Mouse (Mus musculus) limb, embryonic 13.5 days (tissue): ENCODE measurements at regions not wholly inside any gene's neighbourhood (a gene's known extent, or its start where the extent isn't known, plus 50 kb on each side); places are given as distances from the start of the nearest gene placed in this dataset.

Experiments used
- ATAC-seq: fragments of 200-750 bp; cut with Nextera tagmentation; 2 replicates; pipeline ENCODE4 v1.8.0; 2017; ENCODE audit warnings: low read depth, moderate number of reproducible peaks, moderate TSS enrichment; ENCODE audit not compliant: low FRiP score
- H3K27ac ChIP-seq: fragments of 300-500 bp; sonication (generic); 2 replicates; pipeline ENCODE4 v1.5.1; 2015; ENCODE audit warnings: inconsistent platforms, mild to moderate bottlenecking, moderate library complexity
- H3K27me3 ChIP-seq: fragments of 300-500 bp; sonication (generic); 2 replicates; pipeline ENCODE4 v1.6.1; 2015; ENCODE audit warnings: mild to moderate bottlenecking, inconsistent platforms
- H3K36me3 ChIP-seq: fragments of 300-500 bp; sonication (generic); 2 replicates; pipeline ENCODE4 v1.6.1; 2015; ENCODE audit warnings: inconsistent platforms, mild to moderate bottlenecking, moderate library complexity
- H3K4me1 ChIP-seq: fragments of 300-500 bp; sonication (generic); 2 replicates; pipeline ENCODE4 v1.6.1; 2015; ENCODE audit warnings: inconsistent platforms
- H3K4me2 ChIP-seq: fragments of 300-500 bp; sonication (generic); replicated peaks from 2 replicates; pipeline ENCODE4 v1.6.1; 2015; ENCODE audit warnings: inconsistent platforms, mild to moderate bottlenecking, moderate library complexity
- H3K4me3 ChIP-seq: fragments of 300-500 bp; sonication (generic); 2 replicates; pipeline ENCODE4 v1.5.1; 2015; ENCODE audit warnings: moderate library complexity, mild to moderate bottlenecking, inconsistent platforms
- H3K9ac ChIP-seq: fragments of 300-500 bp; sonication (generic); 2 replicates; pipeline ENCODE4 v1.6.1; 2015; ENCODE audit warnings: mild to moderate bottlenecking, inconsistent platforms
- H3K9me3 ChIP-seq: fragments of 300-500 bp; sonication (generic); 2 replicates; pipeline ENCODE4 v1.6.1; 2016; ENCODE audit warnings: inconsistent platforms
- WGBS: fragments of 180-500 bp; shearing (Covaris S2); methylation state at CpG from one replicate; pipeline ENCODE4 v1.1.7; 2015; 5-methylcytosine and 5-hydroxymethylcytosine counted together

- no peak overlapping the region for H3K9ac ChIP-seq
- no peak overlapping the region for H3K4me3 ChIP-seq
- no peak for ATAC-seq
- no peaks in the 10 kb centered on the region for H3K27me3 ChIP-seq
- no peak overlapping the region for H3K4me2 ChIP-seq
- no peaks in the 10 kb centered on the region for H3K9me3 ChIP-seq
- 90% methylated on average over 3 of the region's 3 CpGs for WGBS
- no peaks in the 10 kb centered on the region for H3K36me3 ChIP-seq
- peaks cover 10% of the 10 kb centered on the region for H3K4me1 ChIP-seq
- H3K27ac ChIP-seq = no peak overlapping the region
Measured at GRCm38 (mm10) chr1:90668787-90669186, 66.0 kb downstream of the Cops8 start.

GRCm38 (mm10) chr1:90669237-90669636, 66.5 kb downstream of the Cops8 start:
- no peak for ATAC-seq
- 90% methylated on average over 1 of the region's 1 CpGs for WGBS
- Histone ChIP-seq H3K9ac (no peak overlapping the region), H3K27ac (no peak overlapping the region), H3K27me3 (no peaks in the 10 kb centered on the region), H3K4me2 (no peak overlapping the region), H3K4me1 (peaks cover 12% of the 10 kb centered on the region), H3K36me3 (no peaks in the 10 kb centered on the region), H3K4me3 (no peak overlapping the region), H3K9me3 (no peaks in the 10 kb centered on the region)

GRCm38 (mm10) chr1:90670346-90670745, 67.6 kb downstream of the Cops8 start:
- H3K4me3 ChIP-seq = no peak overlapping the region
- 83% methylated on average over 3 of the region's 3 CpGs for WGBS
- ATAC-seq = no peak

GRCm38 (mm10) chr1:90673751-90674150, 71.0 kb downstream of the Cops8 start:
- 63% methylated on average over 2 of the region's 2 CpGs for WGBS

More at GRCm38 (mm10) chr1:90670346-90670745, 67.6 kb downstream of the Cops8 start:
- no peaks in the 10 kb centered on the region for H3K36me3 ChIP-seq
- no peak overlapping the region for H3K27ac ChIP-seq
- no peak overlapping the region for H3K9ac ChIP-seq
- no peaks in the 10 kb centered on the region for H3K27me3 ChIP-seq
- H3K4me2 ChIP-seq = no peak overlapping the region
- peaks cover 12% of the 10 kb centered on the region for H3K4me1 ChIP-seq
- H3K9me3 ChIP-seq = no peaks in the 10 kb centered on the region

GRCm38 (mm10) chr1:90676192-90677006, 73.6 kb downstream of the Cops8 start:
- Histone ChIP-seq H3K9ac (no peak overlapping the region), H3K4me1 (peaks cover 27% of the 10 kb centered on the region), H3K36me3 (no peaks in the 10 kb centered on the region), H3K27ac (peak overlapping the region; percentile 61), H3K9me3 (peaks cover 3% of the 10 kb centered on the region; the same call in 1 of the 2 replicates), H3K4me2 (peak overlapping the region; percentile 39), H3K27me3 (no peaks in the 10 kb centered on the region), H3K4me3 (no peak overlapping the region)
- WGBS = 29% methylated on average over 9 of the region's 9 CpGs
- ATAC-seq = peak; percentile 67; the same call in 1 of the 2 replicates

More at GRCm38 (mm10) chr1:90673751-90674150, 71.0 kb downstream of the Cops8 start:
- Histone ChIP-seq H3K9ac (no peak overlapping the region), H3K36me3 (no peaks in the 10 kb centered on the region), H3K4me3 (no peak overlapping the region), H3K4me2 (no peak overlapping the region), H3K27me3 (no peaks in the 10 kb centered on the region), H3K4me1 (peaks cover 27% of the 10 kb centered on the region), H3K9me3 (no peaks in the 10 kb centered on the region), H3K27ac (no peak overlapping the region)
- no peak for ATAC-seq

- H3K4me2 ChIP-seq = no peak overlapping the region
- no peak overlapping the region for H3K9ac ChIP-seq
- peaks cover 3% of the 10 kb centered on the region; the same call in 1 of the 2 replicates for H3K9me3 ChIP-seq
- H3K36me3 ChIP-seq = no peaks in the 10 kb centered on the region
- H3K4me1 ChIP-seq = peaks cover 27% of the 10 kb centered on the region
- no peak overlapping the region for H3K4me3 ChIP-seq
- no peaks in the 10 kb centered on the region for H3K27me3 ChIP-seq
- no peak for ATAC-seq
- H3K27ac ChIP-seq = no peak overlapping the region
Measured at GRCm38 (mm10) chr1:90677188-90677587, 74.4 kb downstream of the Cops8 start.

- ATAC-seq = no peak
- Histone ChIP-seq H3K27ac (no peak overlapping the region), H3K36me3 (no peaks in the 10 kb centered on the region), H3K9me3 (peaks cover 3% of the 10 kb centered on the region; the same call in 1 of the 2 replicates), H3K9ac (no peak overlapping the region), H3K4me2 (no peak overlapping the region), H3K4me3 (no peak overlapping the region), H3K4me1 (peaks cover 27% of the 10 kb centered on the region), H3K27me3 (no peaks in the 10 kb centered on the region)
- WGBS = 47% methylated on average over 1 of the region's 1 CpGs
Measured at GRCm38 (mm10) chr1:90677651-90678201, 74.9 kb downstream of the Cops8 start.

- no peak overlapping the region for H3K4me3 ChIP-seq
- no peaks in the 10 kb centered on the region for H3K27me3 ChIP-seq
- no peak overlapping the region for H3K4me2 ChIP-seq
- ATAC-seq = no peak
- no peak overlapping the region for H3K27ac ChIP-seq
- WGBS = 67% methylated on average over 2 of the region's 2 CpGs
- peaks cover 21% of the 10 kb centered on the region for H3K4me1 ChIP-seq
- no peak overlapping the region for H3K9ac ChIP-seq
- H3K9me3 ChIP-seq = peaks cover 3% of the 10 kb centered on the region; the same call in 1 of the 2 replicates
- H3K36me3 ChIP-seq = no peaks in the 10 kb centered on the region
Measured at GRCm38 (mm10) chr1:90678416-90678815, 75.6 kb downstream of the Cops8 start.

- peaks cover 5% of the 10 kb centered on the region; the same call in 1 of the 2 replicates for H3K9me3 ChIP-seq
- no peak overlapping the region for H3K27ac ChIP-seq
- 0 out of 2 replicates have a peak, but pooled peaks cover 3% of the 10 kb centered on the region for H3K4me1 ChIP-seq
- no peaks in the 10 kb centered on the region for H3K27me3 ChIP-seq
- H3K36me3 ChIP-seq = no peaks in the 10 kb centered on the region
- H3K4me2 ChIP-seq = no peak overlapping the region
- H3K9ac ChIP-seq = no peak overlapping the region
- H3K4me3 ChIP-seq = no peak overlapping the region
- no peak for ATAC-seq
- WGBS = 89% methylated on average over 5 of the region's 5 CpGs
Measured at GRCm38 (mm10) chr1:90688086-90688485, 85.3 kb downstream of the Cops8 start.

- ATAC-seq = peak; percentile 85
- Histone ChIP-seq H3K4me3 (no peak overlapping the region), H3K36me3 (no peaks in the 10 kb centered on the region), H3K27ac (peak overlapping the region; percentile 17; the same call in 1 of the 2 replicates), H3K27me3 (no peaks in the 10 kb centered on the region), H3K9ac (no peak overlapping the region), H3K9me3 (peaks cover 5% of the 10 kb centered on the region; the same call in 1 of the 2 replicates), H3K4me1 (peaks cover 11% of the 10 kb centered on the region; the same call in 1 of the 2 replicates), H3K4me2 (no peak overlapping the region)
- WGBS = 48% methylated on average over 4 of the region's 4 CpGs
Measured at GRCm38 (mm10) chr1:90690591-90691116, 87.9 kb downstream of the Cops8 start.

GRCm38 (mm10) chr1:90691157-90691594, 88.4 kb downstream of the Cops8 start:
- peaks cover 12% of the 10 kb centered on the region; the same call in 1 of the 2 replicates for H3K4me1 ChIP-seq
- H3K36me3 ChIP-seq = no peaks in the 10 kb centered on the region
- H3K9me3 ChIP-seq = peaks cover 5% of the 10 kb centered on the region; the same call in 1 of the 2 replicates
- ATAC-seq = no peak
- H3K9ac ChIP-seq = no peak overlapping the region
- H3K4me3 ChIP-seq = no peak overlapping the region
- WGBS = 68% methylated on average over 6 of the region's 6 CpGs
- no peaks in the 10 kb centered on the region for H3K27me3 ChIP-seq
- H3K27ac ChIP-seq = no peak overlapping the region
- H3K4me2 ChIP-seq = no peak overlapping the region

GRCm38 (mm10) chr1:90692851-90693250, 90.1 kb downstream of the Cops8 start:
- H3K4me2 ChIP-seq = no peak overlapping the region
- H3K9me3 ChIP-seq = peaks cover 5% of the 10 kb centered on the region; the same call in 1 of the 2 replicates
- WGBS = 40% methylated on average over 1 of the region's 1 CpGs
- H3K4me1 ChIP-seq = peaks cover 12% of the 10 kb centered on the region; the same call in 1 of the 2 replicates
- no peak overlapping the region; the same call in 1 of the 2 replicates for H3K27ac ChIP-seq
- H3K36me3 ChIP-seq = no peaks in the 10 kb centered on the region
- H3K9ac ChIP-seq = no peak overlapping the region
- no peak for ATAC-seq
- no peak overlapping the region for H3K4me3 ChIP-seq
- no peaks in the 10 kb centered on the region for H3K27me3 ChIP-seq
